Mouse (Mus musculus) kidney, adult 11 months (tissue): ENCODE data around the gene Lipt2.

ENCODE experiments used
- DNase-seq: peaks from one replicate; pipeline ENCODE4 v3.0.0; 2022

The Lipt2 gene

DNA sequence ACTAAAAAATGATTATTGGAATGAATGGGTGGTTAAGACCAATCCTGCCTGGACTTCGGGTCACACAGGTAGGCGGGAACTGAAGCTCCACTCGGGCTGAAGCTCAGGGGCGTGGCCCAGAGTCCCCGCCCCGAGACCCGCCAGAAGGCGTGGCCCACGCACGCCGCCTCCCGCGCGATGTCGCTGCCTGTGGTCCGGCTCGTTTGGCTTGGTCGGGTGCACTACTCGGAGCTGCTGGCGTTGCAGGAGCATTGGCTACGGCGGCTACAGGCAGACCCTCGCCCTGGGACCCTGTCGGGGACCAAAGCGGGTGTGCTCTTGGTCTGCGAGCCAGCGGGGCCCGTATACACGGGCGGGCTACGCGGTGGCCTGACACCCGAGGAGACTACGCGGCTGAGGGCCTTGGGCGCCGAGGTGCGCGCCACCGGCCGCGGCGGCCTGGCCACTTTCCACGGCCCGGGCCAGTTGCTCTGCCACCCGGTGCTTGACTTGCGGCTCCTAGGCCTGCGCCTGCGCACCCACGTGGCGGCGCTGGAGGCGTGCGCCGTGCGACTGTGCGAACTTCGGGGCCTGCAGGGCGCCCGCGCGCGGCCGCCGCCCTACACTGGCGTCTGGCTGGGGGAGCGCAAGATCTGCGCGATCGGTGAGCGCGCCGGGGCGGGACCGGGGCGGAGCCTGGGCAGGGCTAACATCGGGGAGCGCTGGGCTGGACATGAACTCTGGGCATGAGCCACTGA is at the start of gene Lipt2:
Lipt2 (plus strand) TSS at position 173 of the 737 bp plus-strand sequence.
- DNase-seq: peak; percentile 95

DNA sequence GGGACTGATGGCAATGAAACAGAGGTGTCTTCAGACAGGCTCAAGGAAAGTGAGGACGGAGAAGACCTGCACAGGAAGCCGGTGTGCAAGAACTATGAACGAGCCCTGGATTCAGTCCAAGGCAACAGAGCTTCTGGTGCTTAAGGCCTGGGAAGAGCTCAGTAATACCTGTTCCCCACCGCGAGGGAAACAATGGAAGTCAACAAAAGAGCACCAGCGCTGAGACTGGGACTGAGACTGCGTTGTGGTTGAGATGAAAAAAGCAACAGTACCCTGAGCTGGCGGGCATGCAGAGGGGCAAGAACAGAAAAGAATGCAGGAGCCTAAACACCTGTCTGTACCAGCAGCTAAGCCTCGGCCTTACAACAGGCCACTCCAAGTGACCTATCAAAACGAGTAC is 47.6 kb upstream of the Lipt2 start:
- no peak for DNase-seq

DNA sequence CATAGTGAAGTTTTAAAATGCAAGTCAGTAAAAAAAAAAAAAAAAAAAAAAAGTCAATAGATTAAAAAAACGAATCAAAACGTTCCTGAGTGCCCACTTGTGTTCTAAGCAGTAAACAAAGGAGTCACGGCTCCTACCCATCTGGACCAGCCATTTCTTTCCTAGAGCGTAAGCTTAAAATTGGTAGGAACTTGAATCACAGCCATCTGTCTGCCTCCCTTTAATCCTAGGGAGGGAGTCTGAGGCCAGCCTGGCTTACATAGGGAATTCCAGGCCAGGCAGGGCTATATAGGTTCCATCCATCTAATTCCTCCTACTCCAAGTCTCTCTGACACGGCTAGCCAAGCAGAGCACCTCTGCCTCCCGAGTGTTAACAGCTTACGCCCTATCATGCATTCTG is 45.3 kb upstream of the Lipt2 start:
- no peak for DNase-seq

DNA sequence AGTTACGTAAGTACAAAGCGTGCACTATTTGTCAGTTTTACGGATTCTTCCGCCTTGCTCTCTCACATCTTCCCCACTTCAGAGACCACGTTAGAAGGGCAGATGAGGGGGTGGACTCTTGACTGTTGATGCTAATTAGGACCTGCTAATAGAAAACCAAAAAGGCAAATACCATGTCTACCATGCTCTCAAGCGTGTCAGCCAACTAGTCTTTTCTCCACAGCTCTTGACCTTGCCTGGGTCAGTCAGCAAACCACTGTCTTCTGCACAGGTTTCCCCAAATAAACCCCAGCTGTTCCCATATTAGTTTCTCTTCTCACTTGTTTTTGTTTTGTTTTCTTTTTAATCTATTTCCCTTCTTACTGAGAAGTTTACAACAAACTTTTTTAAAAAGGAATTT is 44.8 kb upstream of the Lipt2 start:
- DNase-seq: peak; percentile 18

DNA sequence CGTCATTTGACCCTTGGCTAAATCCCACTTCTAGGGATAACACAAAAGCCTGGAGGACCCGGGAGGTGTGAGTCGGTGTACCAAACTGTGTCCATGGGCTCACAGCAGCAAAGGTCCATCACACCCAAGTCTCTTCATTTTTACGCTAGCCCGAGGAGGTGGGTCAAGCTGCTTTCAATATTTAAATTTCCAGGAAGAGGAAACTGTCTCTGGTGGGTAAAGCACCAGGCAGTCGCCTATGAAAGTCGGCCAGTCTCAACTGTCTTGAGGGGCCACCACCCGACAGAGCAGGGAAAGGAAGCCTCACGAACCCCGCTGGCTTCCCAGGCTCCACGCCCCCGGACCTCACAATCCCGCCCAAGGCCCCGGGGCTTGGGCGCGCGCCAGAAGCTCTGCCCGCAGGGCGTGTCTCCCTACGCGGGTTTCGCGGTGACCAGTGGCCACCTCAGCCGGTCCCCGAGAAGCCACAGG is 38.3 kb upstream of the Lipt2 start:
- peak; percentile 19 for DNase-seq

DNA sequence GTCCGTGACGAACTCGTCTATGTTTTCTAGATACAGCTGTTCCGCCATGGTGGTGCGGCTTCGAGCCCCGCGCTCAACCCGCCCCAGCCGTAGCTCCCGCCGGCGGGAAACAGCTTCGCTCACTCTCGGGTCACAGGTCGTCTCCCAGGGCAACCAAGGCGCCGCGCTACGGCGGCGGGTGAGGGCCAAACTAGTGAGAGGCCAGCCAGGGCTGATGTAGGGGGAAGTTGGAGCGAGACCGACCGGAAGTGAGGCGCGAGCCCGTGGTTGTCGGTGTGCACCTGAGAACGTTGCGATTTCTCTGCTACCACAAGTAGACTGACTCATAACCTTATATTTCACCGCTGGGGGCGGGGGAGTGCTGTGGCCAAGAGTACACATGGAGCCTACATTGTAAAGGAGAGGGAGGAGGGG is 37.7 kb upstream of the Lipt2 start, which contains the start of gene Pold3:
Pold3 (minus strand) TSS at position 190 of the 414 bp plus-strand sequence.
- DNase-seq: peak; percentile 97

DNA sequence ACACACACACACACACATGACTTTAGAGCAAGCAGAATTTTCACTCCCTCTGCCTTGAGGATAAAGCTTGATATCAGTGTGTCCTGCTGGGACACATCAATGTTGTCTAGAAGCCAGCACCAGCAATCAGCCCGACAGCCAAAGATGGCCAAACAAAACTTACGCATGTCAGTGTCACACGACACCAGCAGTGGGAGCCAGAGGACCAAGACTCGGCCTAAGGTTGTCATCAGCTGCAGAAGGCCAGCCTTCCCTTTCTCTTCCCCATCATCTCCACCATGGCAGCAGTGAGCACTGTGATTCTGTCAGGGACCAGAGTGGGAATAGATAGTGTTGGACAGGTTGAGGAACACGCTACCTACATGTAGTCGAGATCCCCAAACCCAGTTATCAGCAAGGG is 35.6 kb upstream of the Lipt2 start:
- DNase-seq: no peak

DNA sequence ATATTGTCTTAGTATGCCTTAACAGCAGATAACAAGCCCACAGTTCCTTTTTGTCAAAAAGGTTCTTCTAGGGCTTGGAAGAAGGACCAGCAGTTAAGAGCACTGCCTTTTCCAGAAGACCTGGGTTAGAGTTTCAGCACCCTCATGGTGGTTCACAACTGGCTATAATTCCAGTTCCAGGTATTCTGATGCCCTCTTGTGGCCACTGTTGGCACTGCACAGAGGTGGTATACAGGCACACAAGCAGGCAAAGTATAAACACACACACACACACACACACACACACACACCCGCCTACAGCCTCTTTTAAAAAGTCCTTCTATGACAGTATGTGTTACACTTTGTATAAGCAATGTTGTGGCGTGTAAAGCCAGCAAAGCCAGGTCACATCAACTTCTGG is 34.9 kb upstream of the Lipt2 start:
- peak; percentile 24 for DNase-seq

DNA sequence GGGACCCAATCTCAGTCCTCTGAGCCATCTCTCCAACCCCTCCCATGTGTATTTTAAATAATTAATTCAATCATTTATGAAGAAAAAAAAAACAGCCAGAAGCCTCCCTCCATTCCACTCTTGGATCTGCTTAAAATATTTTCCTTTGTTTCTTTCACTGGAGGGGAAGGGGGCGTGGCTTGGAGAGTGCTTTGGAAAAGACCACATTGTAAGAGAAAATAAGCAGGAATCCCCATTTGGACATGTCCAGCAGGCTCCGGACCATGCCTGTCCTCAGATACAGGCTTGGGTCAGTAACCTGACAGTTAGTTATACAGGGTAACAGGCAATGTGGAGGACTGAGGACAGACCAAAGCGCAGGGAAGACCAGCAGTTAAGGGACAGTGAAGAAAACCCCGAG is 33.9 kb upstream of the Lipt2 start:
- no peak for DNase-seq

DNA sequence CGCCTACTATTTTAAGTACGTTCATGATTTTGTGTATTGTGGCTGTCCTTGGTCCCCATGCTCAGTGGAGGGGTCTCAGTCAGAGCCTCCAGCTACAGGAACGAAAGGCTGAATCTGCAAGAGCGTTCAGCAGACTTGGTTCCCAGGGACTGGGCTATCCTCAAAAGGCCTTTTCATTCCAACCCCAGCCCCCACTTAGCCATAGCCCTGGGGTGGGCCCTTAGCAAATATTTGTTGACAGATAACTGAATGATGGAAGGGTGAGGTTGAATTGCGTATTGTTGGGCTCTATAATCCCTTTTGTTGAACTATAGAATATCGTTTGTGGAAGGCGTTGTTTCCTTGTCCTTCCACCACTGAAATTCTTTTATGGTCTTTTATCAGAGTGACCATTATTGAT is 32.6 kb upstream of the Lipt2 start:
- DNase-seq: no peak

DNA sequence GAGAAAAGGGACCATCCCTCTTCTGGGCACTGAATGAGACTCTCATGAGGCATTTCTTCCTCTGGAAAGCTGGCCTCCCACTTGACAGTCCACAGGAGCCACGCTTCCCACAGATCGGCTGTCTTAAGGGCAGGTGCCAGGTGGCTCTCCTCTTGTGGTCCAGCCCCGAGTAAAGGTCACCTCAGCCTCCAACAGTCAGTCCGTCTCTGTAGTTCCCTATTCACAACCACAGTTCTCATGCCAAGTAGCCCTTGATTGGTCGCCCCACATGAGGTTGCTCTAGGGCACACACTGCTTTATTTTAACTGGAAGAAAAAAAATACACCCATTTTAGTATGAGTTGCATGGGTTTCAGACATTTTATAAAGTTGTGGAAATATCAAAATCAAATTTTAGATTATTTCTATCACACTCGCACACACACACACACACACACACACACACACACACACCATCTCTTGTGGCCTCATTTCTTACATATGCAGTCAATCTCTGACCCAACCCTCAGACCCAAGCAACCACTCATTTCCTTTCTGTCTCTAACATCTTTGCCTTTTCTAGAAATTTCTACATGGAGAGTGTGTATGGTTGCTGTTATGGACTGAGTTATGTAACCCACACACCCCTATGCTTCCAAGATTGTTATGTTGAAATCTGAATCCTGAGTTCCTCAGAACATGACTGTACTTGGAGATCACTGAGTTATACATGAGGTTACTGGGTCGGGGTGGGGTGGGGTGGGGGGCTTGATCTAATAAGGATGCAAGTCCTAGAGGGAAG is 30.6 kb upstream of the Lipt2 start:
- no peak for DNase-seq

DNA sequence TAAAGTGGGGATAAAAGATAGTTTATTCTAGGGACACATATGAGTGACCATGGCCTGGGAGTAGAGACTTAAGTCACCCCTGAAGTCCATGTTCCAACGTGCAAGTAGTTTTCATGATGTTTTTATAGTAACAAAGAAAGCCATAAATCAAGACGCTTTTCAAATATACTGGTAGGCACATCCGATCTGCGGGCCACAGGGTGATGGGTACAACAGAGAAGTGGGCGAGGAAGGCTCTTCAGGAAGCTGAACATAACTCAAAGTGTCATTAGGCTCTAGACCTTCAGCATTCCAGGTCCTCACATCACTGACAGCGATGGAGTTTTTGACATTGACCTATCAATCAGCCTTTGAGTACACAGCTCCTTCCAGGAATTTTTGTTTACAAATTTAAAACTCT is 28.5 kb upstream of the Lipt2 start:
- DNase-seq: no peak

DNA sequence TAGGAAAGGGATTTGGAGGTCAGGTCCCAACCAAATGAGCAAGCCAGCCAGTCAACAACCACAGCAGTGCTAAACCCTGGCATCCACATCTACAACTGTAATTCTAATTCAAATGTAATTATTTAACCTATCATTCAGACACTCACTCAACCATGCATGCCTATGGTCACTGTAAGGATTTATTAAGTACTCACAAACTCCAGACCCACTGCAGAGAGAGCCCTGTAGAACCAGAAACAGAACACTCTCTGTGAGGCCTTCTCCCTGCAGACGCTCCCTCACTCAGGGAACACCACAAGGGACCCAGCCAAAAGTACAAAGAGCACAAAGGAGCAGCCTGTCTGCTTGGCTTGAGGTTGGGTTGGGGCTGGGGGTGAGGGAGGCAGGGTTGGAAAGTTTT is 26.7 kb upstream of the Lipt2 start:
- no peak for DNase-seq

DNA sequence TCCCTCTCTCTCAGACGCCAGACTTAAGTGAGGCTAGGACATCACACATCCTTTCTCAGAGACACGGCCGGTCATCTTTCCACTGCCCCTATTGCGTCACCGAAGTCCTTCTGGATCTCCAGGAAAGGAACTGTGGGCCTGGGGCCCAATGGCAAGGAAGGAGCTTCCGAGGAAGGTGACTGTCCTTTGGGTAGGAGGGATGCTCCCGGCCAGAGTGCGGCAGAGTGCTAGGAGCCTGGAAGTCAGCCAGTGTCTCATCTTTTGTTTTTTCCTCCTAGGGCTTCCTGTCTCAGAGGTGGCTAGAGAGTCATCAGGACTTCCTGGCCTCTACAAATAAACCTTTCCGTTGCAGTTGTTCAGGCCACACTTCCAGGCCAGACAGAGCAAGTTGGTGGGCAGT is 22.0 kb upstream of the Lipt2 start:
- DNase-seq: peak; percentile 62

DNA sequence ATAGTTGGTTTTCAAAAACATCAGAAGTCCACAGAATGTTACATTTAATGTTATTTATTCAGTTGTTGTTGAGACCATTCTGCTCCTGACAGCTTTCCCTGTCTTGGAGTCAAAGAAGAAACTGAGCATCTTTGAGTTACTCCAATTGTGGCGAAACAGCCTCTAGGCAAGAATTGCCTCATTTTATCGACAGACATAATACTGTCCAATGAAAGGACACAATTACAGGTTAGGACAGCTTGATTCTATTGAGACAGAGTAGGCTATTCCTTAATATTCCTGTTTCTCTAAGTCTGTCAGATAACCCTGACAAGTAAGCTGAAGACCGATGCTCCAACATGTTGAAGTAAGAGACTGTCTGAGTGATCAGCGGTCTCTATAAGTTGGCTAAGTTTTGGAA is 21.0 kb upstream of the Lipt2 start:
- no peak for DNase-seq

DNA sequence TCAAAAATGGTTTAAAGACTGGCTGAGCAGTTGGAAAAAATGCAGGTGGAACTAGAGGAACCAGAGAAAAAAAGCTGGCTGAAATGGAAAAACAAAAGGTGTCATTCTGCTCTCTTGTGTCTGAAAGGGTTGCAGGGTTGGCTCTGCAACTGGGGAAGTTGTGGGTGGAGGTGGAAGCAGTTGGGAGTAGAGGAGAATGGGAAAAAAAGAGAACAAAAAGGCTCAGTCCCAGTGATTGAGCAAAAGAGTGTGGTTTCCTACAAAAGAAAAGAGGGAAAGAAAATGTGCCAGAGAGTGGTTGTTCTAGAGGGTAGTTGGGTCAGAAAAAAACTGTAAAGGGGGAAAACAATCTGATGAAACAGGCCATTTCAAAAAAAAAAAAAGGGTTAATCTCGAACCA is 18.5 kb upstream of the Lipt2 start:
- no peak for DNase-seq

DNA sequence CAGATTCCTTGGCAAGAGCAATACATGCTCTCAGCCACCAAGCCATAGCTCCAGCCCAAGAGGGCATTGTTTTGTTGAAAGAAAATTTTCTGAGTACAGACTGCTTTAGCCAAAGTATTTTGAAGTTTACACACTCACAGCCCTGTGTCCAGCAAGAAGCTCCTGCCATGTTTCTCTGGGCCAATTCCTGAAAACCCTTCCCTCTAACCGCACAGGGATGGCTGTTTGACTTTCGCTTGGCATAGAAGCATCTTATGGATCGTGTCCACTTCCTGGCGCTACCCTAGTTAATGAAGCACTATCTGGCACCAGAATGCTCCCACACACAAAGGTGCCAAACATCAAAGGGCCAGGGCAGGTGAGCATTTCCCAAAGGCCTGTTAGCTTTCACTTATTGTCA is 10.5 kb upstream of the Lipt2 start:
- no peak for DNase-seq

DNA sequence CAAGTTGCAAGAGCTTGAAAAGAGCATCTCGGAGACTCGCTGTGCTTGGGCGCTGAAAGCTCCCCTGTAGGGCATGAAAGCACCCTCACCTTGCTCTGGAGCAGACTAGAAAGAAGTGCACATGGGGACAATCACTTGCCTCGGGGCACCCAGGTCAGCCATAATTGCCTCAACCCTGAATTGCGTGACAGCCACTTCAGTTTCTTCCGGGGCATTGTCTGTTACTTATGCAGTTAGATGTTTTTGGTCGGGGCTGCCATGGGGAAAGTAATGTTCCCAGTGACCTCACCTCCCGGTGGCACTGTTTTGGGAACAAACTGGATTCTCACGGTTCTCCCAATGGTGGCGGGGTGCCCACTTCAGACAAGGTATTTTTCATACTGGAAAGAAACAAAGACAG is 9.0 kb upstream of the Lipt2 start:
- peak; percentile 14 for DNase-seq

DNA sequence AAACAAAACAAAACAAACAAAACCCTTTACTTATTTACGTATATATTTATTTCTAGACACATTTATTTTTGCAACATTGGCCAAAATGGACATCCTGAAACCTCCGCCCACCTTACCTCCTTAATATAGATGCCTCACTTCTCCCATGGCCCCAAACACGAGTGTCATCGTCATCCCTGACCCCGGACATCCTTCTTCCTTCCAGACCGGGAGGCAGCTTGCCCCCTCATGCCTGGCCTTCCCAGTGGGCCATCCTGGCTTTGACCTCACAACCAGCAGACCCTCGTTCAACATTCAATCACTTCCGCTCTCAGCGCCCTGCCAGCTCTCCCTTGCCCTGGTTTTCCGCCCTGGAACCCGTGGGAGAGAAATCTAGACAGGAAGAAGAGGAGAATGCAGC is 8.5 kb upstream of the Lipt2 start:
- no peak for DNase-seq

DNA sequence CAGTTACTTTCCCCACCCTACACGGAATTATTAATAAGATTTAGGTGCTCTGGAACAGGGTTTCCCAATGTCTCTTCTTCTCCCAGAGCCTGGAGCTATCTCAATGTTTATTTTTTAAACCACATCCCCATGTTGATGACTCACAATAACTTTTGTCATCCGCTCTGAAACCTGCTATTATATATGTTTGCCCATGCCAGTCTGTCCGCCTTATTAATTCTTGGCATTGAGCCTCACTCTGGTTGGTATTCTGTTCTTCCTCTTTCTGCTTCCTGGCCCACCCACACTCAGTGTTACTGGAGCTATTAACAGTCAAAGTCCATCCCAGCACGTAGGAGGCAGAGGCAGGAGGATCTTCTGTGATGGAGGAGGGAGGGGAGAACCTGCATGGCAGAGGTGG is 1.4 kb upstream of the Lipt2 start:
- no peak for DNase-seq

DNA sequence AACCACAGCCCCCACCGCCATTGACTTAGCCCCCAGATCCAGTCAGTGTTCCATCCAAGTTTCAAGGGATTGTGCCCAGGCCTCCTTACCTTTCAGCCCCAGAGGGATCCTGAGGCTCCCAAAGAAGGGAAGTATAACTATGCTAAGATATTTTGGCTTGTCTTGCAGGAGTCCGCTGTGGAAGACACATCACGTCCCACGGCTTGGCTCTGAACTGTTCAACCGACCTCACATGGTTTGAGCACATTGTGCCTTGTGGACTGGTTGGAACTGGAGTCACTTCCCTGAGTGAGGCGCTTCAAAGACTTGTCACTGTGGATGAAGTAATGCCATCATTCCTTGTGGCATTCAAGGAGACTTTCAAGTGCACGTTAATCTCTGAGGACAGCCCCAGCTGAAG is 929 bp downstream of the Lipt2 start:
- no peak for DNase-seq

DNA sequence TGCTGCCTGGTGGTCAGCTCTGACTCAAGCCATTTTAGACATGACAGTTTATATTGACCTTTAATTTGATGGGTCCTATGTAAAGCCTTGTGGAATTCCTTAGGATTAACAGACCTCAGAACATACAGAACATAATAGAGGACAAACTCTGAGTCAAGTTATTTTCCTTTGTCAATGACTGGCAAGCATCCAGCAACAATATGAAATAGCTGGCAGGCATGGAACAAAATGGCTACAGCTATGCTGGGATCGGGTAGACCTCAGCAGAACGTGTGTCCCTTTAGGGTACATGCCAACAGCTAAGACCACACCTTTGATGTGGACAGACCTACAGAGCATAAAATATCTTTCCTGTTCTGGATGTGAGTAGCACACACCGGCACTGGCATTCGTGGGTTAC is 4.4 kb downstream of the Lipt2 start:
- DNase-seq: no peak

DNA sequence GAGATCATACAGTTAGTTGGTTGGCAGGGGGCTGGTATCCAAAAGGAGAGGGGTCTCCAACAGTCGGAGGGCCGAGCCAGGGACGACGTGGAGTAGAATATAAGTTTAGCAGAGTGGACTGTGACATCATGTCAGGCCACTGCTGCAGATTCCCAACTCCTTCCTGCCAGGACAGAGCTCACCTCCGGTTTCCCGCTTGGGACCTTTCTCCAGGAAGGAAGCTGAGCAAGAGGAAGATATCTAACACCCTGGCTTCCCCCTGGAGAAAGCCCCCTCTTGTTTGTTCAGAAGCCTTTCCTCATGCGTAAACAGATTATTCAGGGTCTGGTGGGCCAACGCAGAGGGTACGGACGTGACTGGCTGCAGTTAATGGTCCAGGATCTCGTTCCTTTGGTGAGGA is 9.6 kb downstream of the Lipt2 start:
- peak; percentile 14 for DNase-seq

DNA sequence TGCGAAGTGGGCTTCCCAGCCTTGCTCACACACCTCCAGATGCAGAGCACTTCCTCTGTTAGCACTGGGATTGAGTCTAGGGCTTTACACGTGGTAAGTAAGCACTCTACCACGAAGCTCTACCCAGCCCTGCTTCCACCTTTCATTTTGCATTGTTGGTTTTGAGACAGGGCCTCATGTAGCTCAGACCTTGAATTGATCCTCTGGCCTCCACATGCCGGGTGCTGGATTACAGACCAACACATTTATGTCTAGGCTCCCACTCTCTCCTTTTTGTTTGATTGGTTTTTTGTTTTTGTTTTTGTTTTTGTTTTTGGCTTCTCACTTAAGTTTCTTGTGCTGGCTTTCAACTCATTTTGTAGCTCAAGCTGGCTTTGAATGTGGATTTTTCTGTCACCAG is 11.7 kb downstream of the Lipt2 start:
- no peak for DNase-seq

DNA sequence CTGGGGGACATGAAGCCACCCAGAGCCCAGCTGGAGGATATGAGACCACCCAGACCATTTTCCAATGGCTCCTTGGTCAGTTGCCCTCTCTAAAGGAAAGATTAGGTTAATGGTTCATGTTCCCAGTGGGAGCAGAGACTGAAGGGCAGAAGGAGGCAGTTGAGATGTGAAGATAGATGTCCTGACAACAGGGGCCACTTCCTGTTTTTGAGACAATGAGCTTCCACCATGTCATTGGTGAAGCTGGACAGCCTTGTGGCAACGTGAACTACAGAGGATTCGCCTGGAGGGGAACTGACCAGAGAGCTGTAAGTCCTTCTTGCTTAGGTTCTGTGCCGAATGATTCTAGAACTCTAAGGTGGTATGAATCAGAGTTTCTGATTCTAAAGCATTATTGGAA is 17.2 kb downstream of the Lipt2 start, which contains the start of gene Kcne3:
Kcne3 (plus strand) TSS at position 234 of the 400 bp plus-strand sequence.
- no peak for DNase-seq
